Mouse (Mus musculus): Measurements from ENCODE around the gene Lrrc19. TPM values are rescaled to one million over a fixed set of nuclear protein-coding genes. Genes with fewer than 3 reads are reported as not detected.

Lrrc19 gene
- polyA plus RNA-seq, 1 experiment: not detected

- H3K27ac ChIP-seq (ENCODE audit: insufficient read depth, low read depth, low read length): no peak overlapping the region
- TF ChIP-seq CTCF (IDR thresholded peaks at IDR 0.05; ENCODE audit: low read depth, low read length) (no peak), POLR2A (IDR thresholded peaks at IDR 0.05; ENCODE audit: borderline replicate concordance, low read depth, low read length) (no peak)
- no peak overlapping the region for H3K4me3 ChIP-seq (ENCODE audit: insufficient read depth, low read length)
- peaks cover 6% of the 10 kb centered on the region for H3K4me1 ChIP-seq (ENCODE audit: control insufficient read depth, insufficient read depth, low read length)
These were observed 57.2 kb downstream of the Lrrc19 start for GRCm38 (mm10) chr4:94592709-94593108.

- Histone ChIP-seq H3K4me1 (ENCODE audit: control insufficient read depth, insufficient read depth, low read length) (peaks cover 5% of the 10 kb centered on the region; the same call in 1 of the 2 replicates), H3K4me3 (ENCODE audit: insufficient read depth, low read length) (no peak overlapping the region), H3K27ac (ENCODE audit: insufficient read depth, low read depth, low read length) (no peak overlapping the region)
- TF ChIP-seq CTCF (IDR thresholded peaks at IDR 0.05; ENCODE audit: low read depth, low read length): no peak
- no peak for TF ChIP-seq POLR2A (IDR thresholded peaks at IDR 0.05; ENCODE audit: borderline replicate concordance, low read depth, low read length)
These were observed 58.1 kb downstream of the Lrrc19 start for GRCm38 (mm10) chr4:94591765-94592381.

Other genes with a start within 250 kb of the Lrrc19 start
- gene Gm10306, start 93.6 kb downstream of the Lrrc19 start, polyA plus RNA-seq (2012; ENCODE audit: insufficient read depth, insufficient read length, missing spikeins): not detected in 2 replicates
- 8.9 and 11.9 TPM in 2 replicates for gene Caap1, start 93.3 kb downstream of the Lrrc19 start, polyA plus RNA-seq (2012; ENCODE audit: insufficient read depth, insufficient read length, missing spikeins)
- gene Plaa, start 46.9 kb downstream of the Lrrc19 start, polyA plus RNA-seq (2012; ENCODE audit: insufficient read depth, insufficient read length, missing spikeins): 44.9 and 47.6 TPM in 2 replicates
- gene Ift74, start 35.7 kb downstream of the Lrrc19 start, polyA plus RNA-seq (2012; ENCODE audit: insufficient read depth, insufficient read length, missing spikeins): 10.7 and 11.0 TPM in 2 replicates
- not detected in 2 replicates for gene Tek, start 89.1 kb upstream of the Lrrc19 start, polyA plus RNA-seq (2012; ENCODE audit: insufficient read depth, insufficient read length, missing spikeins)